Mouse (Mus musculus) myocyte (in vitro differentiated cells): Measurements from ENCODE around the gene Phf21a. TPM values are rescaled to one million over a fixed set of nuclear protein-coding genes. Genes with fewer than 3 reads are reported as not detected.
"Not testable (repeated sequence)": the region's sequence is repeated elsewhere in the genome, so short reads cannot be mapped to it uniquely, and the experiment has no call there.

Source experiments
- H3K27me3 ChIP-seq: one replicate; pipeline ENCODE4 v1.6.1; 2011; ENCODE audit not compliant: control insufficient read depth, insufficient read depth, insufficient read length
- H3K36me3 ChIP-seq: one replicate; pipeline ENCODE4 v1.6.1; 2011; ENCODE audit not compliant: control insufficient read depth, insufficient read depth
- H3K4me2 ChIP-seq: one replicate; pipeline ENCODE4 v1.6.1; 2011; ENCODE audit warnings: low read depth, control low read depth
- H3K4me3 ChIP-seq: one replicate; pipeline ENCODE4 v1.5.1; 2011; ENCODE audit warnings: mild to moderate bottlenecking, control low read depth, moderate library complexity
- H3K79me2 ChIP-seq: one replicate; pipeline ENCODE4 v1.6.1; 2011; ENCODE audit not compliant: control insufficient read depth, insufficient read depth
- H3ac ChIP-seq: one replicate; pipeline ENCODE4 v1.6.1; 2011; ENCODE audit not compliant: control insufficient read depth, insufficient read length
- CEBPB ChIP-seq: IDR thresholded peaks from 2 replicates; pipeline ENCODE4 v1.6.1; 2011; ENCODE audit warnings: mild to moderate bottlenecking, moderate library complexity; ENCODE audit not compliant: poor library complexity, insufficient read depth, severe bottlenecking
- E2F4 ChIP-seq: IDR thresholded peaks from one replicate; pipeline ENCODE4 v1.6.1; 2011; ENCODE audit warnings: mild to moderate bottlenecking, control low read depth, moderate library complexity; ENCODE audit not compliant: insufficient read depth
- MAX ChIP-seq: IDR thresholded peaks from one replicate; pipeline ENCODE4 v1.6.1; 2011; ENCODE audit warnings: low read depth, mild to moderate bottlenecking, control low read depth
- MYOD1 ChIP-seq, 3 experiments: IDR thresholded peaks; one replicate each; pipeline ENCODE4 v1.6.1; 2011; ENCODE audit warnings: control low read depth in 2 of 3, low read depth in 2 of 3, mild to moderate bottlenecking in 2 of 3, moderate library complexity in 1 of 3; ENCODE audit not compliant: insufficient read length in 2 of 3, control insufficient read depth in 1 of 3
- MYOG ChIP-seq, 3 experiments: IDR thresholded peaks; one replicate each; pipeline ENCODE4 v1.6.1; 2011; ENCODE audit warnings: control low read depth in 2 of 3, low read depth in 2 of 3, mild to moderate bottlenecking in 2 of 3; ENCODE audit not compliant: insufficient read length in 2 of 3, control insufficient read depth in 1 of 3, insufficient read depth in 1 of 3
- POLR2A ChIP-seq: IDR thresholded peaks from one replicate; pipeline ENCODE4 v1.6.1; 2011; ENCODE audit warnings: low read depth, mild to moderate bottlenecking, control low read depth, moderate library complexity; ENCODE audit not compliant: insufficient read length
- POLR2AphosphoS2 ChIP-seq: IDR thresholded peaks from one replicate; pipeline ENCODE4 v1.6.1; 2011; ENCODE audit warnings: low read depth, control low read depth; ENCODE audit not compliant: insufficient read length
- REST ChIP-seq: IDR thresholded peaks from one replicate; pipeline ENCODE4 v1.6.1; 2011; ENCODE audit warnings: mild to moderate bottlenecking, control low read depth, moderate library complexity; ENCODE audit not compliant: insufficient read depth, insufficient read length
- SRF ChIP-seq: IDR thresholded peaks from one replicate; pipeline ENCODE4 v1.6.1; 2011; ENCODE audit warnings: low read depth; ENCODE audit not compliant: control insufficient read depth, insufficient read length
- TCF12 ChIP-seq: IDR thresholded peaks from one replicate; pipeline ENCODE4 v1.6.1; 2011; ENCODE audit warnings: mild to moderate bottlenecking, control low read depth; ENCODE audit not compliant: poor library complexity, insufficient read depth, severe bottlenecking
- TCF3 ChIP-seq: IDR thresholded peaks from one replicate; pipeline ENCODE4 v1.6.1; 2011; ENCODE audit warnings: low read depth, control low read depth; ENCODE audit not compliant: insufficient read length
- USF1 ChIP-seq: IDR thresholded peaks from one replicate; pipeline ENCODE4 v1.6.1; 2011; ENCODE audit warnings: low read depth, mild to moderate bottlenecking, control low read depth, moderate library complexity
- polyA plus RNA-seq: library from polyadenylated mRNA; unstranded; fragments of >200 nt; fragmentation: generic; extraction: Trizol; gene quantifications from one replicate; pipeline ENCODE4 v1.2.1, GENCODE M21; 2012; ENCODE audit warnings: missing spikeins

Gene Phf21a
- polyA plus RNA-seq, 1 experiment, result 14.7 TPM

DNA sequence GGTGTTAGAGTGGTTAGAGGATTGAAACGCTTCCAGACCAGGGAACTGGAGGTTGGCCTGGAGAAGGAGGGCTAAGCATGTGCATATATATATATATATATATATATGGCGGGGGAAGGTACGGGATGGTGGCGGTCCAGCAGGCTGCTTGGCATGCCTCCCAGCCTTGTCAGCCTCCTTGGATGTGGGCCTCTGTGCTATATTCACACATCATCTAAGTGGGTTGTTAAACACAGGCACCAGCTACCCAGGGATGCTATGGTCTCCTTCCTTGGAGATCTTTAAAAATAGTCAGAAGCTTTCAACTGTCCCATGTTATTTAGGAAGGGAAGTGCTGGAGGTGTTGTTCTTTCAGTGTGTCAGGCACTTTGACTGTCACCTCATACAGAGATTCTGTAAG lies 3.1 kb upstream of the Phf21a start:
- Histone ChIP-seq H3K79me2 (no peaks in the 10 kb centered on the region), H3K27me3 (no peaks in the 10 kb centered on the region), H3ac (no peak overlapping the region), H3K36me3 (no peaks in the 10 kb centered on the region), H3K4me3 (no peak overlapping the region), H3K4me2 (no peak overlapping the region)
- no peak for TF ChIP-seq MYOD1 (IDR thresholded peaks at IDR 0.05; ENCODE audit: control insufficient read depth in 1 of 3, insufficient read length in 2 of 3, low read depth in 2 of 3)
- no peak for TF ChIP-seq MYOG (IDR thresholded peaks at IDR 0.05; ENCODE audit: control insufficient read depth in 1 of 3, insufficient read depth in 1 of 3, insufficient read length in 2 of 3, low read depth in 2 of 3)
- TF ChIP-seq TCF3, result no peak
- TF ChIP-seq REST, result no peak
- no peak for TF ChIP-seq TCF12
- no peak for TF ChIP-seq USF1
- no peak for TF ChIP-seq MAX
- no peak for TF ChIP-seq SRF
- no peak for TF ChIP-seq POLR2A
- no peak for TF ChIP-seq E2F4
- no peak for TF ChIP-seq POLR2AphosphoS2
- TF ChIP-seq CEBPB, result no peak

DNA sequence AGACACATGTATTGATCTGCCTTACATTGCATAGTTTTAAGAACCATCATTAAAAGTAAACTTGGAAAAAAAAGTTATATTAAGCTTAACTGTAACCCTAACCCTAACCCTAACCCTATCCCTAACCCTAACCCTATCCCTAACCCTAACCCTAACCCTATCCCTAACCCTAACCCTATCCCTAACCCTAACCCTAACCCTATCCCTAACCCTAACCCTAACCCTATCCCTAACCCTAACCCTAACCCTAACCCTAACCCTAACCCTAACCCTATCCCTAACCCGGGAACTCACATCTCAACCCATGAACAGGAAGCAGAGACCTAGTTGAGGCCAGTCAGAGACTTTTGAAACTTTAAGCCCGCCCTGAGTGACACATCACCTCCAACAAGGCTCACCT lies 586 bp downstream of the Phf21a start:
- not testable (repeated sequence) for H3K79me2 ChIP-seq, H3K4me3 ChIP-seq, H3K27me3 ChIP-seq, H3K4me2 ChIP-seq, H3K36me3 ChIP-seq, H3ac ChIP-seq

DNA sequence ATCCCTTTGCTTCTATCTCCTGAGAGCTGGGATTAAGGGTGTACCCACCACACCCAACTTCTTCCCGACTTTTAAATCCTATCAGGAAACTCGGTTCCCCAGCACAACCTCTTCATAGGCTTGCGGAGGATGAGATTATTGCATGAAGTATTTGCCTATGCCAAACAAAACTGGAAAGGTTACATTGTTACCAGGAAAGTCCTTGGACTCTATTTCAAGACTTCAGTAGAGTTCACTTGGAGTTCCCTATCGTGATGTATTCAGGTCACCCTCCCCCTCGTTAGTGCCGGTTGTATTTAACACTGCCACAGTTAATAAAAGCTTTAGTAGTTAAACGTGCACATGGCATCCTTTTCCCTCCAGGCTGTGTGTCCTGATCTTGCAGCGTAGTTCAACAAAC lies 1.2 kb downstream of the Phf21a start:
- Histone ChIP-seq H3ac (no peak overlapping the region), H3K4me2 (no peak overlapping the region), H3K4me3 (no peak overlapping the region), H3K27me3 (no peaks in the 10 kb centered on the region), H3K79me2 (no peaks in the 10 kb centered on the region), H3K36me3 (no peaks in the 10 kb centered on the region)
- TF ChIP-seq POLR2AphosphoS2 (no peak), MAX (no peak), POLR2A (no peak), TCF12 (no peak), CEBPB (no peak), REST (no peak)

DNA sequence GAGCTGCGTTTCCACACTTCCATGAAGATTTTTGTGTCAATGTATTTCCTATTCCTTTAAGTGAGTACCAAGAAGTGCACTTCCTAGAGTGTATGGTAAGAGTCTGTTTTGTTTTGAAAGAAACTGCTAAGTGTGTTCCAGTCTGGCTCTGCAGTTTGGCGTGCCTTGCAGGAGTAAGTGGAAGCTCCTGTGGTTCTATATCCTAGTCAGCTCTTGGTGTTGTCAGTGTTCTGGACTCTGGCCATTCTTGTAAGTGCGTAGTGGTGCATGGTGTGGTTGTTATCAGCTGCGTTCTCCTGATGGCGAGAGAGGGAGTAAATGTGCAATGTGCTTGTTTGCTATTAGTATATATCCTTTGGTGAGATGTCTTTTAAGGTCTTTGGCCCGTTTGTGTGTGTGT lies 7.9 kb downstream of the Phf21a start:
- no peak for TF ChIP-seq MYOG (IDR thresholded peaks at IDR 0.05; ENCODE audit: control insufficient read depth in 1 of 3, insufficient read depth in 1 of 3, insufficient read length in 2 of 3, low read depth in 2 of 3)
- no peak overlapping the region for H3ac ChIP-seq
- no peak overlapping the region for H3K4me3 ChIP-seq
- H3K79me2 ChIP-seq, result no peaks in the 10 kb centered on the region
- H3K4me2 ChIP-seq, result no peak overlapping the region
- no peaks in the 10 kb centered on the region for H3K27me3 ChIP-seq
- no peaks in the 10 kb centered on the region for H3K36me3 ChIP-seq

DNA sequence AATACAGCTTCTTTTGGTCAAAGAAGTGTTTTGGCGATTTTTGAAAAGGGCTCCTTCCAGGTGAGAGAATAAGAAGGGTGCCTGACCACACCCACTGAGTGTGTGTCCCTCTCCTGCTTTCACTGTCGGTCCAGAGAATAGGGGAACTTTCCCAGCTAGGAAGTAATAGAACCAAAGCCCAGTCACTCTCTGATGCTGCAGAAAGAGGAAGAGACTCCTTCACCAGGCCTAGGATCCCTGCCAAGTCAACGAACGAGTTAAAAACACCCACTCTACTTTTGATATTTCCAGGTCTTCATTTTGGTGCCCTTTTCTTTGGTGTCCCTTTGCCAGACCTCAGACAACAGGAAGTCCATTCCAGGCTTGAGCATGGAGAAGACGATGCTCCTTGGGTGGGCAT lies 31.6 kb downstream of the Phf21a start:
- H3K79me2 ChIP-seq, result no peaks in the 10 kb centered on the region
- H3ac ChIP-seq, result no peak overlapping the region
- peaks cover 8% of the 10 kb centered on the region for H3K27me3 ChIP-seq
- no peaks in the 10 kb centered on the region for H3K36me3 ChIP-seq
- H3K4me3 ChIP-seq, result no peak overlapping the region
- H3K4me2 ChIP-seq, result no peak overlapping the region
- TF ChIP-seq CEBPB (no peak), SRF (no peak), REST (no peak), MAX (no peak), MYOD1 (IDR thresholded peaks at IDR 0.05; ENCODE audit: control insufficient read depth in 1 of 3, insufficient read length in 2 of 3, low read depth in 2 of 3) (no peak), MYOG (IDR thresholded peaks at IDR 0.05; ENCODE audit: control insufficient read depth in 1 of 3, insufficient read depth in 1 of 3, insufficient read length in 2 of 3, low read depth in 2 of 3) (no peak), TCF12 (no peak), E2F4 (no peak), POLR2AphosphoS2 (no peak), POLR2A (no peak), USF1 (no peak), TCF3 (no peak)

DNA sequence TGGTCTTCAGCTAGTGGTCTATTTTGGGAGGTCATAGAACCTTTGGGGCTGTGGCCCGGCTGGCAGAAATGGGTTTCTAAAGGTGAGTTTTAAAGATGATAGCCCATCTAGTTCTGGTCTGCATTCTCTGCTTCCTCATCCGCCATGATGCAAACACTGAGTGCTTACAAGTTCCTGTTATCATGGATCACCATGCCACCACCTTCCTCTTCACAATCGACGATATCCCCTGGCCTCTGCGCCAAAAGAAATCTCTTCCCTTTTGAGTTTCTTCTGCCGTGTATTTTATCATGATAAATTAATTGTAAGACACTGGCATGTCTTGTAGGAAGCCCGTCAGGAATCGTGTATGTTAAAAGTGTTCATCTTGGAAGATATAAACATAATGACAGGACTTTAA lies 32.4 kb downstream of the Phf21a start:
- no peaks in the 10 kb centered on the region for H3K79me2 ChIP-seq
- no peak overlapping the region for H3K4me2 ChIP-seq
- no peaks in the 10 kb centered on the region for H3K36me3 ChIP-seq
- no peak overlapping the region for H3ac ChIP-seq
- H3K27me3 ChIP-seq, result peaks cover 8% of the 10 kb centered on the region
- TF ChIP-seq POLR2A, result no peak
- TF ChIP-seq MYOD1 (IDR thresholded peaks at IDR 0.05; ENCODE audit: control insufficient read depth in 1 of 3, insufficient read length in 2 of 3, low read depth in 2 of 3), result no peak
- no peak for TF ChIP-seq CEBPB
- TF ChIP-seq TCF12, result no peak
- TF ChIP-seq MYOG (IDR thresholded peaks at IDR 0.05; ENCODE audit: control insufficient read depth in 1 of 3, insufficient read depth in 1 of 3, insufficient read length in 2 of 3, low read depth in 2 of 3), result no peak
- TF ChIP-seq SRF, result no peak
- no peak for TF ChIP-seq E2F4
- TF ChIP-seq TCF3, result no peak
- no peak for TF ChIP-seq USF1
- no peak for TF ChIP-seq POLR2AphosphoS2
- TF ChIP-seq REST, result no peak
- TF ChIP-seq MAX, result no peak
- no peak overlapping the region for H3K4me3 ChIP-seq
